Mouse (Mus musculus) neural tube, embryonic 15.5 days (tissue): Measurements from ENCODE around the gene Lyzl4. TPM values are rescaled to one million over a fixed set of nuclear protein-coding genes. Genes with fewer than 3 reads are reported as not detected.

Source experiments
- ATAC-seq: fragments of 200-750 bp; cut with Nextera tagmentation; 2 replicates; pipeline ENCODE4 v1.8.0; 2017; ENCODE audit warnings: mild to moderate bottlenecking, moderate TSS enrichment, moderate library complexity; ENCODE audit not compliant: low FRiP score
- H3K27ac ChIP-seq: fragments of 300-500 bp; sonication (generic); replicated peaks from 2 replicates; pipeline ENCODE4 v1.5.1; 2015; ENCODE audit warnings: mild to moderate bottlenecking, inconsistent platforms
- H3K27me3 ChIP-seq: fragments of 300-500 bp; sonication (generic); replicated peaks from 2 replicates; pipeline ENCODE4 v1.6.1; 2015; ENCODE audit warnings: inconsistent platforms
- H3K36me3 ChIP-seq: fragments of 300-500 bp; sonication (generic); 2 replicates; pipeline ENCODE4 v1.6.1; 2015; ENCODE audit warnings: inconsistent platforms
- H3K4me1 ChIP-seq: fragments of 300-500 bp; sonication (generic); 2 replicates; pipeline ENCODE4 v1.6.1; 2015; ENCODE audit warnings: inconsistent platforms
- H3K4me2 ChIP-seq: fragments of 300-500 bp; sonication (generic); 2 replicates; pipeline ENCODE4 v1.6.1; 2015; ENCODE audit warnings: inconsistent platforms, mild to moderate bottlenecking, moderate library complexity
- H3K4me3 ChIP-seq: fragments of 300-500 bp; sonication (generic); replicated peaks from 2 replicates; pipeline ENCODE4 v1.5.1; 2015; ENCODE audit warnings: mild to moderate bottlenecking, inconsistent platforms
- H3K9ac ChIP-seq: fragments of 300-500 bp; sonication (generic); replicated peaks from 2 replicates; pipeline ENCODE4 v1.6.1; 2015; ENCODE audit warnings: mild to moderate bottlenecking, inconsistent platforms
- H3K9me3 ChIP-seq: fragments of 300-500 bp; sonication (generic); replicated peaks from 2 replicates; pipeline ENCODE4 v1.6.1; 2016; ENCODE audit warnings: inconsistent platforms
- WGBS: fragments of 180-500 bp; shearing (Covaris S2); methylation state at CpG from one replicate; pipeline ENCODE4 v1.1.7; 2015; ENCODE audit warnings: mixed read lengths; 5-methylcytosine and 5-hydroxymethylcytosine counted together
- polyA plus RNA-seq: library from polyadenylated mRNA; unstranded; fragments of >200 nt; fragmentation: Nextera tagmentation; extraction: Ambion mirVana; gene quantifications from 2 replicates; pipeline ENCODE4 v1.2.1, GENCODE M21; 2015

Gene Lyzl4
- 0.77 TPM in 1 of 2 replicates, not detected in the other for polyA plus RNA-seq

- no peaks in the 10 kb centered on the region for H3K36me3 ChIP-seq
- ATAC-seq: peak; percentile 72
- H3K9me3 ChIP-seq: no peaks in the 10 kb centered on the region
- WGBS: 1% methylated on average over 26 of the region's 26 CpGs
- H3K4me3 ChIP-seq: peak within 1 kb of the TSS; percentile 58
- H3K4me1 ChIP-seq: peaks cover 27% of the 10 kb centered on the region
- H3K4me2 ChIP-seq: peak within 1 kb of the TSS; percentile 97
- H3K27ac ChIP-seq: no peak within 1 kb of the TSS
- peak within 1 kb of the TSS; percentile 55 for H3K9ac ChIP-seq
- peaks cover 51% of the 10 kb centered on the region for H3K27me3 ChIP-seq
Measured at GRCm38 (mm10) chr9:121642001-121642400, at the start of gene Lyzl4. Gene Lyzl4, minus strand, starts transcription at chr9:121642096.

DNA sequence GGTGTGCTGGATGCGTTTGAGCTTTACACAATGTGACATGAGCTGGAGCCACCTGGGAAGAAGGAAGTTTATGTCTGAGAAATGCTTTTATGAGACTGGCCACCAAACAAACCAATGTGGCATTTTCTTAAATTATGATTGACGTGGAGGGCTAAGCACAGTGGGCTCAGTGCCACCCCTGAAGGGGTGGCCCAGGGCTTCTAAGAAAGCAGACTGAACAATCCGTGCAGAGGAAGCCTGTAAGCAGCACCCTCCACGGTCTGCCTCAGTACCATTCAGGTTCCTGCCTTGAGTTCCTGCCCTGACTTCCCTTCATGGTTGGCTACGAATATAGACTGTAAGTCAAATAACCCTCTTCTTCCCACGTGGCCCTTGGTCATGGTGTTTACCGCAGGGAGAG is 48.8 kb upstream of the Lyzl4 start:
- Histone ChIP-seq H3K36me3 (peaks cover 45% of the 10 kb centered on the region), H3K9me3 (no peaks in the 10 kb centered on the region), H3K4me3 (no peak overlapping the region), H3K4me1 (peaks cover 21% of the 10 kb centered on the region), H3K27ac (peak overlapping the region; percentile 78), H3K4me2 (peak overlapping the region; percentile 49), H3K27me3 (no peaks in the 10 kb centered on the region), H3K9ac (no peak overlapping the region)
- 73% methylated on average over 7 of the region's 7 CpGs for WGBS
- peak; percentile 46 for ATAC-seq

DNA sequence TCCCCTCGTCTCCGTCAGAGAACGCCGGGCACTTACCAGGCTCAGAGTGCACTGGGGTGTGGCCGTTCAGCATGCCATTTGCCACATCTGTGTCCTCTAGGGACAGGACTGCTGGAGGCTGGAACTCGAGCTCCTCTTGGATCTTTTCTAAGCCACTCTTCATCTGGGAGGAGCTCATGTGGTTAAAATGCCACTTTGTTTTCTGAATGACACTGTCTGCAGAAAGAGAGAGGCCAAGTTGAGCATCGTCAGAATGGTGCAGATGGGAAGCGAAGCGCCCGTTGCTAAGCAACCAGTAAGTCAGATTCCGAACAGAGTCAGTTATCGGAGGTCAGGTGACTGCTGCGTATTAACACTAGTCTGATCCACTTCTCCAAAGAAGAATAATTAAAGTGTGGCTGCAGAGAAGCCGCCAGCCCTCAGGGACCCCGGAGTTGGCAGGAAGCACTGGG is 48.3 kb upstream of the Lyzl4 start:
- H3K4me2 ChIP-seq: peak overlapping the region; percentile 49
- 22% methylated on average over 15 of the region's 15 CpGs for WGBS
- H3K27me3 ChIP-seq: no peaks in the 10 kb centered on the region
- H3K9ac ChIP-seq: no peak overlapping the region
- peak overlapping the region; percentile 78 for H3K27ac ChIP-seq
- peak overlapping the region; percentile 20; the same call in 1 of the 2 replicates for H3K4me3 ChIP-seq
- ATAC-seq: peak; percentile 90
- H3K4me1 ChIP-seq: peaks cover 21% of the 10 kb centered on the region
- no peaks in the 10 kb centered on the region for H3K9me3 ChIP-seq
- peaks cover 46% of the 10 kb centered on the region for H3K36me3 ChIP-seq

DNA sequence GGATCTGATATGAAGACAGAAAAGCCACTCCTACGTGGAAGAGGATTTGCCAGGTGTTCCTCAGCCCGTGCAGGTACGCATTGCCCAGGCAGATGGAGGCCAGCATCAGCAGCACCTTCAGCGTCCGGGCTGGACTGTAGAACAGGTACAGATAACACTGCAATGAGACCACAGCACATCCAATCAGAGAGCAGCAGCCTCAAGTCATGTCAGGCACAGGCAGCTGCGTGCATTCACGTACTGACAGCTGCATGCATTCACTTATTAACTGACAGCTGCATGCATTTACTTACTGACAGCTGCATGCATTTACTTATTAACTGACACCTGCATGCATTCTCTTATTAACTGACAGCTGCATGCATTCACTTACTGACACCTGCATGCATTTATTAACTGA is 42.8 kb upstream of the Lyzl4 start:
- no peak overlapping the region for H3K4me2 ChIP-seq
- H3K27me3 ChIP-seq: no peaks in the 10 kb centered on the region
- no peak overlapping the region for H3K27ac ChIP-seq
- H3K9me3 ChIP-seq: no peaks in the 10 kb centered on the region
- no peak overlapping the region for H3K9ac ChIP-seq
- peaks cover 49% of the 10 kb centered on the region for H3K36me3 ChIP-seq
- H3K4me3 ChIP-seq: no peak overlapping the region
- peaks cover 5% of the 10 kb centered on the region for H3K4me1 ChIP-seq
- ATAC-seq: no peak
- 83% methylated on average over 7 of the region's 7 CpGs for WGBS

DNA sequence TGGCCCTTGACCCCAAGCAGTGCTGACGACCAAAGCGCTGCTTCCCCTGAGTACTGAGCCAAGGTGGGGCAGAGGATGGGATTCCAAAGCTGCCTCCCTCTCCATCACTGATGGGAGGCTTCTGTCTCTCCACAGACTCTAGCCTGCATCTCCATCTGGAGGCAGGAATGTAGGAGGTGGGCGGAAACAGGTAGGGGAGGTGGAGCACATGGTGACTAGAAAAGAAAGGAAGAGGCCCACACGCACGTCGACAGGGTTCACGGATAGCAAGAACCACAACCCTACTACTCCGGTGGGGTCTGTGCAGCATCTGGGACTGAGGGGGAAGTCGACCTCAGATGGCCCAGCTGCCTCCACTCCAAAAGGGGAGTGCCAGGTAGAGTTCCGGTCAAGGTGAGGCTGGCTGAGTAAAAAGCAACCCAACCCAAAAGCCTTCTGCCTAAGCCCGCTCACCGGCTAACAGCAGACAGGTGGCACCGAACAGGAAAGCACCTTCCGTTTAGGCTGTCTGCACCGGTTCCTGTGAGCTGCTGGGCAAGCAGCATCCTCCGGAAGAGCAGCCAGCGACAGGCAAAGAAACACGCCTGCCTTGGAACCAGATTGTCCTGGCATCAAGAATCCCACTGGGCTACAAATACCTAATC is 40.3 kb upstream of the Lyzl4 start:
- Histone ChIP-seq H3K36me3 (peaks cover 38% of the 10 kb centered on the region), H3K27ac (no peak overlapping the region), H3K9ac (no peak overlapping the region), H3K9me3 (no peaks in the 10 kb centered on the region), H3K4me1 (peaks cover 6% of the 10 kb centered on the region; the same call in 1 of the 2 replicates), H3K27me3 (no peaks in the 10 kb centered on the region), H3K4me2 (no peak overlapping the region), H3K4me3 (no peak overlapping the region)
- 80% methylated on average over 18 of the region's 18 CpGs for WGBS
- ATAC-seq: no peak

- Histone ChIP-seq H3K27me3 (no peaks in the 10 kb centered on the region), H3K9me3 (no peaks in the 10 kb centered on the region), H3K4me3 (no peak overlapping the region), H3K9ac (no peak overlapping the region), H3K4me2 (no peak overlapping the region), H3K36me3 (peaks cover 33% of the 10 kb centered on the region), H3K4me1 (peaks cover 6% of the 10 kb centered on the region; the same call in 1 of the 2 replicates), H3K27ac (no peak overlapping the region)
- WGBS: 81% methylated on average over 8 of the region's 8 CpGs
- no peak for ATAC-seq
Measured at GRCm38 (mm10) chr9:121681191-121681590, 39.3 kb upstream of the Lyzl4 start.

GRCm38 (mm10) chr9:121679549-121679948 is 37.7 kb upstream of the Lyzl4 start:
- Histone ChIP-seq H3K9me3 (no peaks in the 10 kb centered on the region), H3K36me3 (peaks cover 19% of the 10 kb centered on the region), H3K4me3 (no peak overlapping the region), H3K4me2 (no peak overlapping the region), H3K27ac (no peak overlapping the region), H3K9ac (no peak overlapping the region), H3K4me1 (peaks cover 6% of the 10 kb centered on the region; the same call in 1 of the 2 replicates), H3K27me3 (no peaks in the 10 kb centered on the region)
- WGBS: 29% methylated on average over 6 of the region's 6 CpGs
- peak; percentile 70 for ATAC-seq

DNA sequence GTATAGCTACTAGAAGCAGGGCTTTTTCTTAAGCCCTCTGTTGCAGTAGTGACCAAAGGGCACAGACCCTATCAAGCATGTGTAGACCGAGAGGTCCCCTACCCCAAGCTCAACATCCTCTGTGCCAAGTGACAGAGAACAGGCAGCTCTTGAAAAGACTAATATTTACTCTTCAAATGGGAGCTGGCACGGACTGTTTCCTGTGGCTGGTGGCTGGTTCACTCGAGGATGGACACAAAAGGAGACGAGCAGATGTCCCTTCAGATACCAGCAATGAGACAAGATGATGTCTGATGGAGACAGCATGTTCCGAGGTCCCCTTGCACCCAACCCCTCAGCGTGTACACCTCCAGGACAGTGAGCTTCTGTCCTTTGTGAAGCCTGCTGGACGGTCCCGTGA is 35.6 kb upstream of the Lyzl4 start:
- Histone ChIP-seq H3K4me2 (no peak overlapping the region), H3K4me1 (peaks cover 6% of the 10 kb centered on the region; the same call in 1 of the 2 replicates), H3K36me3 (peaks cover 6% of the 10 kb centered on the region; the same call in 1 of the 2 replicates), H3K9me3 (no peaks in the 10 kb centered on the region), H3K27ac (no peak overlapping the region), H3K27me3 (no peaks in the 10 kb centered on the region), H3K4me3 (no peak overlapping the region), H3K9ac (no peak overlapping the region)
- WGBS: 78% methylated on average over 8 of the region's 8 CpGs
- ATAC-seq: no peak

- no peaks in the 10 kb centered on the region for H3K9me3 ChIP-seq
- H3K27ac ChIP-seq: no peak overlapping the region
- 77% methylated on average over 4 of the region's 4 CpGs for WGBS
- no peak for ATAC-seq
- H3K27me3 ChIP-seq: no peaks in the 10 kb centered on the region
- H3K4me1 ChIP-seq: peaks cover 6% of the 10 kb centered on the region; the same call in 1 of the 2 replicates
- H3K4me2 ChIP-seq: no peak overlapping the region
- H3K4me3 ChIP-seq: no peak overlapping the region
- H3K36me3 ChIP-seq: peaks cover 2% of the 10 kb centered on the region; the same call in 1 of the 2 replicates
- no peak overlapping the region for H3K9ac ChIP-seq
Measured at GRCm38 (mm10) chr9:121677069-121677468, 35.2 kb upstream of the Lyzl4 start.

- WGBS: 93% methylated on average over 2 of the region's 2 CpGs
- no peaks in the 10 kb centered on the region for H3K9me3 ChIP-seq
- H3K4me1 ChIP-seq: peaks cover 6% of the 10 kb centered on the region; the same call in 1 of the 2 replicates
- H3K36me3 ChIP-seq: no peaks in the 10 kb centered on the region
- H3K9ac ChIP-seq: no peak overlapping the region
- peaks cover 5% of the 10 kb centered on the region; the same call in 1 of the 2 replicates for H3K27me3 ChIP-seq
- no peak overlapping the region for H3K4me3 ChIP-seq
- no peak overlapping the region for H3K4me2 ChIP-seq
- H3K27ac ChIP-seq: no peak overlapping the region
- no peak for ATAC-seq
Measured at GRCm38 (mm10) chr9:121675556-121675955, 33.7 kb upstream of the Lyzl4 start.

GRCm38 (mm10) chr9:121675011-121675410 is 33.1 kb upstream of the Lyzl4 start:
- H3K4me2 ChIP-seq: no peak overlapping the region
- ATAC-seq: no peak
- H3K9me3 ChIP-seq: no peaks in the 10 kb centered on the region
- 88% methylated on average over 9 of the region's 9 CpGs for WGBS
- peaks cover 11% of the 10 kb centered on the region; the same call in 1 of the 2 replicates for H3K27me3 ChIP-seq
- no peak overlapping the region for H3K9ac ChIP-seq
- no peak overlapping the region for H3K4me3 ChIP-seq
- H3K27ac ChIP-seq: no peak overlapping the region
- peaks cover 7% of the 10 kb centered on the region; the same call in 1 of the 2 replicates for H3K4me1 ChIP-seq
- no peaks in the 10 kb centered on the region for H3K36me3 ChIP-seq

- Histone ChIP-seq H3K9me3 (no peaks in the 10 kb centered on the region), H3K4me1 (peaks cover 12% of the 10 kb centered on the region), H3K4me2 (no peak overlapping the region), H3K4me3 (no peak overlapping the region), H3K36me3 (no peaks in the 10 kb centered on the region), H3K27ac (no peak overlapping the region), H3K9ac (no peak overlapping the region), H3K27me3 (peaks cover 17% of the 10 kb centered on the region; the same call in 1 of the 2 replicates)
- 81% methylated on average over 5 of the region's 5 CpGs for WGBS
- no peak for ATAC-seq
Measured at GRCm38 (mm10) chr9:121673716-121674115, 31.8 kb upstream of the Lyzl4 start.
